ENCODE assay signal across 8 mouse cellular contexts in the genomic region with DNA sequence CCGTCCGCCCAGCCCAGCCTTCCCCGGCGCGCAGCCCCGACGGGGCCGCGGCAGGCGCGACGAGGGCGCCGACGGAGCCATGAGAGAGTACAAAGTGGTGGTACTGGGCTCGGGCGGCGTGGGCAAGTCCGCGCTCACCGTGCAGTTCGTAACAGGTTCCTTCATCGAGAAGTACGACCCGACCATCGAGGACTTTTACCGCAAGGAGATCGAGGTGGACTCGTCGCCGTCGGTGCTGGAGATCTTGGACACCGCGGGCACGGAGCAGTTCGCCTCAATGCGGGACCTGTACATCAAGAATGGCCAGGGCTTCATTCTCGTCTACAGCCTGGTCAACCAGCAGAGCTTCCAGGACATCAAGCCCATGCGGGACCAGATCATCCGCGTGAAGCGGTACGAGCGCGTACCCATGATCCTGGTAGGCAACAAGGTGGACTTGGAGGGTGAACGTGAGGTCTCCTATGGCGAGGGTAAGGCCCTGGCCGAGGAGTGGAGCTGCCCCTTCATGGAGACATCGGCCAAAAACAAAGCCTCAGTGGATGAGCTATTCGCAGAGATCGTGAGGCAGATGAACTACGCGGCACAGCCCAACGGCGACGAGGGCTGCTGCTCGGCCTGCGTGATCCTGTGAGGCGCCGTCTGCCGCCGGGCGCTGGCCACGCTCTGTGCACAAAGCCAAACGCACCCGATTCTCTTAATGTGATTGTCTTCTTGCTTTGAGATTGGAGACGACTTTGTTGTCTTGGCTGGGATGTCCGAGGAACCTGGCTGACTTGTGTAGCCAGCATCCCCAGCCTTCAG. TPM values are rescaled to one million over a fixed set of nuclear protein-coding genes. Genes with fewer than 3 reads are reported as not detected.
DNase-seq lines count a peak whose midpoint lies in the region; ATAC-seq and TF ChIP-seq lines count a peak whose summit lies in the region.

No protein-coding gene starts in this region.

- peak overlapping the region; percentile 86 for H3K4me2 ChIP-seq in heart, embryonic 13.5 days
- H3K4me2 ChIP-seq in liver, embryonic 14.5 days (ENCODE audit: low read depth): peak overlapping the region; percentile 89
- peak overlapping the region; percentile 80 for H3K4me2 ChIP-seq in stomach, embryonic 15.5 days

- no peaks in the 10 kb centered on the region for H3K9me3 ChIP-seq in heart, embryonic 13.5 days
- H3K9me3 ChIP-seq in liver, embryonic 14.5 days (ENCODE audit: control insufficient read depth, low read length): no peaks in the 10 kb centered on the region
- H3K9me3 ChIP-seq in stomach, embryonic 15.5 days: no peaks in the 10 kb centered on the region

- peaks cover 3% of the 10 kb centered on the region for H3K36me3 ChIP-seq in heart, embryonic 13.5 days
- no peaks in the 10 kb centered on the region for H3K36me3 ChIP-seq in liver, embryonic 14.5 days (replicated peaks; ENCODE audit: control insufficient read depth, insufficient read depth, low read depth)
- no peaks in the 10 kb centered on the region for H3K36me3 ChIP-seq in stomach, embryonic 15.5 days

- no peaks in the 10 kb centered on the region for H3K27me3 ChIP-seq in heart, embryonic 13.5 days (replicated peaks)
- H3K27me3 ChIP-seq in liver, embryonic 14.5 days (ENCODE audit: control insufficient read depth, insufficient read depth, low read length): no peaks in the 10 kb centered on the region
- no peaks in the 10 kb centered on the region for H3K27me3 ChIP-seq in stomach, embryonic 15.5 days (replicated peaks)

- peak; percentile 51 for ATAC-seq in erythroblast, adult 5-6 weeks (replicated peaks; ENCODE audit: low FRiP score, poor library complexity, severe bottlenecking)
- ATAC-seq in heart, embryonic 13.5 days (ENCODE audit: extremely low read depth, insufficient number of reproducible peaks, low FRiP score, low TSS enrichment): no peak
- ATAC-seq in liver, embryonic 14.5 days (ENCODE audit: insufficient read depth): peak; percentile 12; the same call in 1 of the 2 replicates
- no peak for ATAC-seq in stomach, embryonic 15.5 days (ENCODE audit: insufficient read depth, low FRiP score, low read depth)

- H3K4me3 ChIP-seq in bone marrow macrophage, adult 2 months (ENCODE audit: insufficient read depth, low read length): peak overlapping the region; percentile 98
- peak overlapping the region; percentile 84 for H3K4me3 ChIP-seq in heart, embryonic 13.5 days
- H3K4me3 ChIP-seq in liver, embryonic 14.5 days (ENCODE audit: insufficient read depth in 1 of 2, low read depth in 2 of 2, low read length in 2 of 2): peak overlapping the region; percentile 77 to 78
- H3K4me3 ChIP-seq in stomach, embryonic 15.5 days (replicated peaks): peak overlapping the region; percentile 93

- TF ChIP-seq CTCF in bone marrow macrophage, adult 2 months (IDR thresholded peaks at IDR 0.05; ENCODE audit: low read depth, low read length): no peak
- TF ChIP-seq CTCF in liver, embryonic 14.5 days (IDR thresholded peaks at IDR 0.05; ENCODE audit: low read depth): peak; percentile 36

- TF ChIP-seq POLR2A in bone marrow macrophage, adult 2 months (IDR thresholded peaks at IDR 0.05; ENCODE audit: borderline replicate concordance, low read depth, low read length): no peak

- peak; percentile 39 for DNase-seq in 416B (ENCODE audit: low read depth)
- DNase-seq in kidney, postnatal 10 days: peak; percentile 61
- DNase-seq in liver, embryonic 14.5 days (ENCODE audit: low read depth in 3 of 3, low spot score in 3 of 3): peak in 1 of 3 experiments; percentile 22
- peak; percentile 21 to 24 for DNase-seq in natural killer cell, adult 2 months (ENCODE audit: low spot score in 2 of 2)

- peak overlapping the region; percentile 91 for H3K9ac ChIP-seq in heart, embryonic 13.5 days
- peak overlapping the region; percentile 77 for H3K9ac ChIP-seq in liver, embryonic 14.5 days (replicated peaks)
- peak overlapping the region; percentile 80 for H3K9ac ChIP-seq in stomach, embryonic 15.5 days

- H3K4me1 ChIP-seq in bone marrow macrophage, adult 2 months (ENCODE audit: control insufficient read depth, insufficient read depth, low read length): peaks cover 21% of the 10 kb centered on the region
- H3K4me1 ChIP-seq in heart, embryonic 13.5 days: peaks cover 34% of the 10 kb centered on the region
- H3K4me1 ChIP-seq in liver, embryonic 14.5 days (replicated peaks; ENCODE audit: control insufficient read depth in 2 of 2, insufficient read depth in 2 of 2, low read length in 1 of 2): peaks cover 0 to 2% of the 10 kb centered on the region in 2 experiments; a peak in 3 of 4 replicates
- H3K4me1 ChIP-seq in stomach, embryonic 15.5 days: no peaks in the 10 kb centered on the region

- WGBS in heart, embryonic 13.5 days: under 1% methylated on average over 68 of the region's 68 CpGs
- under 1% methylated on average over 68 of the region's 68 CpGs for WGBS in liver, embryonic 14.5 days (ENCODE audit: insufficient replicate concordance)
- under 1% methylated on average over 68 of the region's 68 CpGs for WGBS in stomach, embryonic 15.5 days

- peak overlapping the region; percentile 93 for H3K27ac ChIP-seq in bone marrow macrophage, adult 2 months (ENCODE audit: insufficient read depth, low read depth, low read length)
- H3K27ac ChIP-seq in heart, embryonic 13.5 days (replicated peaks): peak overlapping the region; percentile 82
- H3K27ac ChIP-seq in liver, embryonic 14.5 days: no peak overlapping the region
- peak overlapping the region; percentile 96 for H3K27ac ChIP-seq in stomach, embryonic 15.5 days

- no peak for TF ChIP-seq EP300 in liver, embryonic 14.5 days (IDR thresholded peaks at IDR 0.05; ENCODE audit: low read depth)

RNA-seq across cellular contexts. Expression of a gene that starts 0.6 kb away (rescaled TPM):
- 1.9 and 2.7 TPM in 2 replicates for polyA plus RNA-seq in bone marrow macrophage, adult 2 months (2012; ENCODE audit: insufficient read depth, insufficient read length, missing spikeins)
- not detected in 2 replicates for total RNA-seq in erythroblast, adult 5-6 weeks (2015; ENCODE audit: low replicate concordance)
- not detected in 2 replicates for total RNA-seq in erythroblast, adult 5-6 weeks (2017; ENCODE audit: low replicate concordance)
- polyA plus RNA-seq in heart, embryonic 13.5 days (2015; fragmentation: Nextera tagmentation; extraction: Ambion mirVana): not detected in 2 replicates
- 0.03 and 0.04 TPM in 2 replicates for polyA plus RNA-seq in liver, embryonic 14.5 days (2012; rRNA removed)
- polyA plus RNA-seq in liver, embryonic 14.5 days (2014; fragmentation: Nextera tagmentation; extraction: Ambion mirVana): not detected in 2 replicates
- polyA plus RNA-seq in stomach, embryonic 15.5 days (2015; fragmentation: Nextera tagmentation; extraction: Ambion mirVana): not detected in 2 replicates

RNA-seq across cellular contexts. Expression of a gene that starts 3.7 kb away (rescaled TPM):
- 62.7 and 64.1 TPM in 2 replicates for polyA plus RNA-seq in bone marrow macrophage, adult 2 months (2012; ENCODE audit: insufficient read depth, insufficient read length, missing spikeins)
- 1.9 and 4.6 TPM in 2 replicates for total RNA-seq in erythroblast, adult 5-6 weeks (2015; ENCODE audit: low replicate concordance)
- 0.43 and 2.1 TPM in 2 replicates for total RNA-seq in erythroblast, adult 5-6 weeks (2017; ENCODE audit: low replicate concordance)
- polyA plus RNA-seq in heart, embryonic 13.5 days (2015; fragmentation: Nextera tagmentation; extraction: Ambion mirVana): 6.0 and 6.7 TPM in 2 replicates
- polyA plus RNA-seq in liver, embryonic 14.5 days (2012; rRNA removed): 1.2 and 1.6 TPM in 2 replicates
- polyA plus RNA-seq in liver, embryonic 14.5 days (2014; fragmentation: Nextera tagmentation; extraction: Ambion mirVana): 2.7 and 2.8 TPM in 2 replicates
- polyA plus RNA-seq in stomach, embryonic 15.5 days (2015; fragmentation: Nextera tagmentation; extraction: Ambion mirVana): 9.4 and 9.8 TPM in 2 replicates

Comparison
In these comparisons a context has a peak if more than half of its experiments do, and no peak if none do; other contexts are left out.
1. ATAC-seq: peak in erythroblast, adult 5-6 weeks (single experiment) and liver, embryonic 14.5 days (single experiment); none in heart, embryonic 13.5 days (single experiment) and stomach, embryonic 15.5 days (single experiment).
2. Peak in every context shown above with its lines, with median percentiles within 50 percentile points of each other: H3K4me3 ChIP-seq, H3K4me2 ChIP-seq and H3K9ac ChIP-seq.